Mouse (Mus musculus): Measurements from ENCODE around the gene Dgkg.

Dgkg gene

GRCm38 (mm10) chr16:22503467-22503866, 153.6 kb downstream of the Dgkg start:
- intact Hi-C loops (cut with DNase I), result no loop called here

- intact Hi-C loops (cut with DNase I), result no loop called here
Measured at GRCm38 (mm10) chr16:22501855-22502254, 155.2 kb downstream of the Dgkg start.

GRCm38 (mm10) chr16:22500561-22500960, 156.5 kb downstream of the Dgkg start:
- intact Hi-C loops (cut with DNase I), result no loop called here

- intact Hi-C loops (cut with DNase I), result no loop called here
Measured at GRCm38 (mm10) chr16:22499951-22500350, 157.1 kb downstream of the Dgkg start.

GRCm38 (mm10) chr16:22499447-22499846, 157.6 kb downstream of the Dgkg start:
- intact Hi-C loops (cut with DNase I), result no loop called here

- intact Hi-C loops (cut with DNase I), result no loop called here
Measured at GRCm38 (mm10) chr16:22497976-22498375, 159.0 kb downstream of the Dgkg start.

GRCm38 (mm10) chr16:22495259-22495658, 161.8 kb downstream of the Dgkg start:
- intact Hi-C loops (cut with DNase I), result no loop called here

GRCm38 (mm10) chr16:22494815-22495214, 162.2 kb downstream of the Dgkg start:
- intact Hi-C loops (cut with DNase I), result no loop called here

- intact Hi-C loops (cut with DNase I), result no loop called here
Measured at GRCm38 (mm10) chr16:22493396-22493795, 163.6 kb downstream of the Dgkg start.

- intact Hi-C loops (cut with DNase I), result no loop called here
Measured at GRCm38 (mm10) chr16:22491446-22492166, 165.4 kb downstream of the Dgkg start.

- intact Hi-C loops (cut with DNase I), result no loop called here
Measured at GRCm38 (mm10) chr16:22483900-22484299, 173.1 kb downstream of the Dgkg start.

- intact Hi-C loops (cut with DNase I), result no loop called here
Measured at GRCm38 (mm10) chr16:22479322-22479721, 177.7 kb downstream of the Dgkg start.

- intact Hi-C loops (cut with DNase I), result no loop called here
Measured at GRCm38 (mm10) chr16:22471728-22472127, 185.3 kb downstream of the Dgkg start.

- intact Hi-C loops (cut with DNase I), result no loop called here
Measured at GRCm38 (mm10) chr16:22469385-22469784, 187.6 kb downstream of the Dgkg start.

- intact Hi-C loops (cut with DNase I), result no loop called here
Measured at GRCm38 (mm10) chr16:22467111-22467510, 189.9 kb downstream of the Dgkg start.

- intact Hi-C loops (cut with DNase I), result no loop called here
Measured at GRCm38 (mm10) chr16:22466381-22466780, 190.6 kb downstream of the Dgkg start.

GRCm38 (mm10) chr16:22462220-22462619, 194.8 kb downstream of the Dgkg start:
- intact Hi-C loops (cut with DNase I), result no loop called here

GRCm38 (mm10) chr16:22461728-22462127, 195.3 kb downstream of the Dgkg start:
- intact Hi-C loops (cut with DNase I), result no loop called here

- intact Hi-C loops (cut with DNase I), result no loop called here
Measured at GRCm38 (mm10) chr16:22460960-22461359, 196.1 kb downstream of the Dgkg start.

- intact Hi-C loops (cut with DNase I), result no loop called here
Measured at GRCm38 (mm10) chr16:22452082-22452481, 204.9 kb downstream of the Dgkg start.

- intact Hi-C loops (cut with DNase I), result no loop called here
Measured at GRCm38 (mm10) chr16:22448093-22448492, 208.9 kb downstream of the Dgkg start.

GRCm38 (mm10) chr16:22444786-22445185, 212.2 kb downstream of the Dgkg start:
- intact Hi-C loops (cut with DNase I), result no loop called here

GRCm38 (mm10) chr16:22442202-22442601, 214.8 kb downstream of the Dgkg start:
- intact Hi-C loops (cut with DNase I), result no loop called here
